In genomic region chr9:122901047-122901446, GRCm38 (mm10) we compare ENCODE assay signal across 28 mouse cellular contexts. TPM values are rescaled to one million over a fixed set of nuclear protein-coding genes. Genes with fewer than 3 reads are reported as not detected.
DNase-seq lines count a peak whose midpoint lies in the region; ATAC-seq and TF ChIP-seq lines count a peak whose summit lies in the region.
"Had no signal": no experiment of that assay in that cellular context is flagged by ENCODE, and none has a peak within 500 bp of the region (broad histone marks: within the 10 kb centered on the region; RNA-seq: fewer than 3 reads in every experiment).

No protein-coding gene starts in this region.

- DNase-seq in liver, postnatal 0 days = no peak
- peak; percentile 9 for DNase-seq in NIH3T3 (ENCODE audit: low read depth)
- no peak for DNase-seq in cerebellum, adult 8-10 months
- DNase-seq in heart, adult 9 months (ENCODE audit: low spot score in 2 of 2) = no peak
- DNase-seq: adrenal gland, postnatal 10 days; adrenal gland, postnatal 36 days; cerebellum, adult 18-20 months; cerebellum, adult 9-11 months; cerebellum, postnatal 25 days; forebrain, postnatal 0 days; gastrocnemius, adult 2 months; gastrocnemius, postnatal 14 days; heart, adult 18-20 months; heart, postnatal 36 days had no signal

- no peak for TF ChIP-seq CTCF in liver, postnatal 0 days (IDR thresholded peaks at IDR 0.05; ENCODE audit: low read depth)

- H3K4me1 ChIP-seq in liver, postnatal 0 days (ENCODE audit: insufficient read depth) = peaks cover 4% of the 10 kb centered on the region; the same call in 1 of the 2 replicates
- no peaks in the 10 kb centered on the region; the same call in 1 of the 2 replicates for H3K4me1 ChIP-seq in liver, embryonic 12.5 days
- H3K4me1 ChIP-seq: intestine, embryonic 15.5 days had no signal

- no peak overlapping the region for H3K9ac ChIP-seq in liver, postnatal 0 days (replicated peaks)
- no peak overlapping the region for H3K9ac ChIP-seq in liver, embryonic 12.5 days
- H3K9ac ChIP-seq: forebrain, embryonic 13.5 days; forebrain, postnatal 0 days; hindbrain, embryonic 13.5 days; intestine, embryonic 15.5 days had no signal

- H3K36me3 ChIP-seq in liver, postnatal 0 days (replicated peaks; ENCODE audit: insufficient read depth, low read length) = no peaks in the 10 kb centered on the region
- H3K36me3 ChIP-seq in liver, embryonic 12.5 days = peaks cover under 1% of the 10 kb centered on the region; the same call in 1 of the 2 replicates
- H3K36me3 ChIP-seq: intestine, embryonic 15.5 days had no signal

- H3K4me3 ChIP-seq in liver, postnatal 0 days (ENCODE audit: low read depth, low read length) = no peak overlapping the region
- H3K4me3 ChIP-seq in liver, embryonic 12.5 days = no peak overlapping the region
- H3K4me3 ChIP-seq: forebrain, embryonic 10.5 days; forebrain, embryonic 13.5 days; gastrocnemius, adult 2 months; heart, embryonic 10.5 days; hindbrain, embryonic 10.5 days; hindbrain, embryonic 13.5 days; intestine, embryonic 15.5 days had no signal

- 0 out of 2 replicates have a peak, but pooled peaks cover 3% of the 10 kb centered on the region for H3K27me3 ChIP-seq in liver, postnatal 0 days (ENCODE audit: insufficient read depth, low read length)
- H3K27me3 ChIP-seq in liver, embryonic 12.5 days (replicated peaks) = peaks cover 8% of the 10 kb centered on the region
- H3K27me3 ChIP-seq: forebrain, embryonic 13.5 days; hindbrain, embryonic 13.5 days; intestine, embryonic 15.5 days had no signal

- H3K9me3 ChIP-seq in liver, postnatal 0 days (ENCODE audit: low read length) = peaks cover under 1% of the 10 kb centered on the region; the same call in 1 of the 2 replicates
- H3K9me3 ChIP-seq in liver, embryonic 12.5 days (replicated peaks) = 0 out of 2 replicates have a peak, but pooled peaks cover under 1% of the 10 kb centered on the region
- H3K9me3 ChIP-seq: heart, embryonic 10.5 days; intestine, embryonic 15.5 days had no signal

- WGBS in liver, postnatal 0 days (ENCODE audit: insufficient replicate concordance) = 63% methylated on average over 2 of the region's 2 CpGs
- WGBS in liver, embryonic 12.5 days (ENCODE audit: insufficient replicate concordance) = 71% methylated on average over 2 of the region's 2 CpGs

- no peak for TF ChIP-seq EP300 in liver, postnatal 0 days (IDR thresholded peaks at IDR 0.05; ENCODE audit: low read depth)

- no peak overlapping the region for H3K27ac ChIP-seq in liver, postnatal 0 days (ENCODE audit: low read depth)
- no peak overlapping the region for H3K27ac ChIP-seq in liver, embryonic 12.5 days
- H3K27ac ChIP-seq: forebrain, embryonic 10.5 days; forebrain, embryonic 13.5 days; gastrocnemius, adult 2 months; heart, embryonic 10.5 days; hindbrain, embryonic 10.5 days; hindbrain, embryonic 13.5 days; intestine, embryonic 15.5 days had no signal

- no peak overlapping the region for H3K4me2 ChIP-seq in liver, postnatal 0 days (ENCODE audit: low read depth, low read length)
- no peak overlapping the region for H3K4me2 ChIP-seq in liver, embryonic 12.5 days
- H3K4me2 ChIP-seq: forebrain, embryonic 13.5 days; hindbrain, embryonic 13.5 days; intestine, embryonic 15.5 days had no signal

- peak; percentile 48 for ATAC-seq in liver, postnatal 0 days
- ATAC-seq in liver, embryonic 12.5 days = no peak
- peak; percentile 58 for ATAC-seq in granulocyte monocyte progenitor cell, adult 5-6 weeks (replicated peaks; ENCODE audit: poor library complexity, severe bottlenecking)
- ATAC-seq in megakaryocyte-erythroid progenitor cell, adult 5-6 weeks (replicated peaks; ENCODE audit: low FRiP score, low TSS enrichment, poor library complexity, severe bottlenecking) = no peak
- ATAC-seq: activated CD4-positive, CD25-positive, alpha-beta regulatory T cell, adult 4 months; CD4-positive, CD25-positive, alpha-beta regulatory T cell, adult 4 months; forebrain, embryonic 13.5 days; forebrain, postnatal 0 days; hindbrain, embryonic 16.5 days; intestine, embryonic 15.5 days had no signal

RNA-seq across cellular contexts. Expression of gene Zkscan7, which starts 15.6 kb away (rescaled TPM):
- 1.2 and 1.5 TPM in 2 replicates for polyA plus RNA-seq in liver, postnatal 0 days (2015; fragmentation: Nextera tagmentation; extraction: Ambion mirVana)
- 0.66 and 0.77 TPM in 2 replicates for polyA plus RNA-seq in liver, embryonic 12.5 days (2016; fragmentation: Nextera tagmentation; extraction: Ambion mirVana)
- 2.6 and 3.1 TPM in 2 replicates for total RNA-seq in granulocyte monocyte progenitor cell, adult 5-6 weeks (2014; fragmentation: Nextera tagmentation)
- 0.93 and 2.3 TPM in 2 replicates for total RNA-seq in granulocyte monocyte progenitor cell, adult 5-6 weeks (2017)
- total RNA-seq in megakaryocyte-erythroid progenitor cell, adult 5-6 weeks (2014; fragmentation: Nextera tagmentation) = 2.2 and 3.2 TPM in 2 replicates
- 3.2 and 3.8 TPM in 2 replicates for total RNA-seq in megakaryocyte-erythroid progenitor cell, adult 5-6 weeks (2017)

RNA-seq across cellular contexts. Expression of gene Zfp105, which starts 21.8 kb away (rescaled TPM):
- 1.8 and 2.0 TPM in 2 replicates for polyA plus RNA-seq in liver, postnatal 0 days (2015; fragmentation: Nextera tagmentation; extraction: Ambion mirVana)
- 4.3 and 4.9 TPM in 2 replicates for polyA plus RNA-seq in liver, embryonic 12.5 days (2016; fragmentation: Nextera tagmentation; extraction: Ambion mirVana)
- 3.3 and 5.4 TPM in 2 replicates for total RNA-seq in granulocyte monocyte progenitor cell, adult 5-6 weeks (2014; fragmentation: Nextera tagmentation)
- total RNA-seq in granulocyte monocyte progenitor cell, adult 5-6 weeks (2017) = 1.5 and 2.8 TPM in 2 replicates
- not detected in 2 replicates for total RNA-seq in megakaryocyte-erythroid progenitor cell, adult 5-6 weeks (2014; fragmentation: Nextera tagmentation)
- not detected in 2 replicates for total RNA-seq in megakaryocyte-erythroid progenitor cell, adult 5-6 weeks (2017)
- total RNA-seq: MEL had no signal
- polyA plus RNA-seq: activated CD4-positive, CD25-positive, alpha-beta regulatory T cell, adult 4 months; C2C12; CD4-positive, CD25-positive, alpha-beta regulatory T cell, adult 4 months had no signal

RNA-seq across cellular contexts. Expression of gene Zfp445, which starts 35.2 kb away (rescaled TPM):
- 8.5 and 9.4 TPM in 2 replicates for polyA plus RNA-seq in liver, postnatal 0 days (2015; fragmentation: Nextera tagmentation; extraction: Ambion mirVana)
- polyA plus RNA-seq in liver, embryonic 12.5 days (2016; fragmentation: Nextera tagmentation; extraction: Ambion mirVana) = 32.7 and 32.9 TPM in 2 replicates
- total RNA-seq in granulocyte monocyte progenitor cell, adult 5-6 weeks (2014; fragmentation: Nextera tagmentation) = 55.5 and 60.2 TPM in 2 replicates
- 66.3 and 78.2 TPM in 2 replicates for total RNA-seq in granulocyte monocyte progenitor cell, adult 5-6 weeks (2017)
- 54.2 and 64.7 TPM in 2 replicates for total RNA-seq in megakaryocyte-erythroid progenitor cell, adult 5-6 weeks (2014; fragmentation: Nextera tagmentation)
- total RNA-seq in megakaryocyte-erythroid progenitor cell, adult 5-6 weeks (2017) = 50.1 and 93.1 TPM in 2 replicates

RNA-seq across cellular contexts. Expression of gene 1110059G10Rik, which starts 49.8 kb away (rescaled TPM):
- polyA plus RNA-seq in liver, postnatal 0 days (2015; fragmentation: Nextera tagmentation; extraction: Ambion mirVana) = 18.7 and 20.6 TPM in 2 replicates
- polyA plus RNA-seq in liver, embryonic 12.5 days (2016; fragmentation: Nextera tagmentation; extraction: Ambion mirVana) = 17.7 and 20.7 TPM in 2 replicates
- total RNA-seq in granulocyte monocyte progenitor cell, adult 5-6 weeks (2014; fragmentation: Nextera tagmentation) = 27.6 and 61.2 TPM in 2 replicates
- 24.9 and 35.6 TPM in 2 replicates for total RNA-seq in granulocyte monocyte progenitor cell, adult 5-6 weeks (2017)
- total RNA-seq in megakaryocyte-erythroid progenitor cell, adult 5-6 weeks (2014; fragmentation: Nextera tagmentation) = 35.0 and 37.7 TPM in 2 replicates
- total RNA-seq in megakaryocyte-erythroid progenitor cell, adult 5-6 weeks (2017) = 24.6 and 40.4 TPM in 2 replicates

RNA-seq across cellular contexts. Expression of gene Kif15, which starts 49.8 kb away (rescaled TPM):
- polyA plus RNA-seq in liver, postnatal 0 days (2015; fragmentation: Nextera tagmentation; extraction: Ambion mirVana) = 14.4 TPM in 2 replicates
- polyA plus RNA-seq in liver, embryonic 12.5 days (2016; fragmentation: Nextera tagmentation; extraction: Ambion mirVana) = 48.7 and 51.9 TPM in 2 replicates
- total RNA-seq in granulocyte monocyte progenitor cell, adult 5-6 weeks (2014; fragmentation: Nextera tagmentation) = 75.0 and 101 TPM in 2 replicates
- 270 and 405 TPM in 2 replicates for total RNA-seq in granulocyte monocyte progenitor cell, adult 5-6 weeks (2017)
- 136 and 143 TPM in 2 replicates for total RNA-seq in megakaryocyte-erythroid progenitor cell, adult 5-6 weeks (2014; fragmentation: Nextera tagmentation)
- total RNA-seq in megakaryocyte-erythroid progenitor cell, adult 5-6 weeks (2017) = 280 and 313 TPM in 2 replicates

Comparison
In these comparisons a context has a peak if more than half of its experiments do, and no peak if none do; other contexts are left out.
1. ATAC-seq: peak in liver, postnatal 0 days (single experiment) and granulocyte monocyte progenitor cell, adult 5-6 weeks (single experiment); none in liver, embryonic 12.5 days (single experiment) and megakaryocyte-erythroid progenitor cell, adult 5-6 weeks (single experiment).